Mouse (Mus musculus) midbrain, embryonic 11.5 days (tissue): Measurements from ENCODE around the gene Abl2. TPM values are rescaled to one million over a fixed set of nuclear protein-coding genes. Genes with fewer than 3 reads are reported as not detected.

Experiments used
- ATAC-seq: fragments of 200-750 bp; cut with Nextera tagmentation; 2 replicates; pipeline ENCODE4 v1.8.0; 2017; ENCODE audit warnings: moderate TSS enrichment, moderate library complexity; ENCODE audit not compliant: low FRiP score
- DNase-seq: peaks from one replicate; pipeline ENCODE4 v3.0.0; 2015; ENCODE audit warnings: low spot score; ENCODE audit errors: missing footprints
- H3K27ac ChIP-seq: fragments of 300-500 bp; sonication (generic); 2 replicates; pipeline ENCODE4 v1.5.1; 2014; ENCODE audit warnings: low read depth, low read length
- H3K27me3 ChIP-seq: fragments of 300-500 bp; sonication (generic); 2 replicates; pipeline ENCODE4 v1.6.1; 2014; ENCODE audit warnings: mild to moderate bottlenecking, low read length, moderate library complexity, mixed read lengths; ENCODE audit not compliant: control insufficient read depth, insufficient read depth
- H3K36me3 ChIP-seq: fragments of 300-500 bp; sonication (generic); 2 replicates; pipeline ENCODE4 v1.6.1; 2014; ENCODE audit warnings: mild to moderate bottlenecking, low read length, moderate library complexity, mixed read lengths; ENCODE audit not compliant: control insufficient read depth, insufficient read depth
- H3K4me1 ChIP-seq: fragments of 300-500 bp; sonication (generic); 2 replicates; pipeline ENCODE4 v1.6.1; 2014; ENCODE audit warnings: low read length; ENCODE audit not compliant: control insufficient read depth, insufficient read depth
- H3K4me2 ChIP-seq: fragments of 300-500 bp; sonication (generic); 2 replicates; pipeline ENCODE4 v1.6.1; 2014; ENCODE audit warnings: mild to moderate bottlenecking, moderate library complexity
- H3K4me3 ChIP-seq: fragments of 300-500 bp; sonication (generic); 2 replicates; pipeline ENCODE4 v1.5.1; 2014; ENCODE audit warnings: low read depth, low read length
- H3K9ac ChIP-seq: fragments of 300-500 bp; sonication (generic); 2 replicates; pipeline ENCODE4 v1.6.1; 2014; ENCODE audit warnings: low read length
- H3K9me3 ChIP-seq: fragments of 300-500 bp; sonication (generic); 2 replicates; pipeline ENCODE4 v1.6.1; 2016; ENCODE audit warnings: low read length; ENCODE audit not compliant: control insufficient read depth
- WGBS: fragments of 180-500 bp; shearing (Covaris S2); extraction: QIAGEN DNeasy Blood & Tissue Kit; methylation state at CpG from one replicate; pipeline ENCODE4 v1.1.7; 2014; 5-methylcytosine and 5-hydroxymethylcytosine counted together
- polyA plus RNA-seq: library from polyadenylated mRNA; unstranded; fragments of >200 nt; fragmentation: Nextera tagmentation; extraction: Ambion mirVana; gene quantifications from 2 replicates; pipeline ENCODE4 v1.2.1, GENCODE M21; 2014

The Abl2 gene
- polyA plus RNA-seq, 1 experiment from 2014 or later: 4.9 TPM

GRCm38 (mm10) chr1:156569615-156570014 is 11.0 kb downstream of the Abl2 start:
- no peak overlapping the region for H3K4me3 ChIP-seq
- H3K9me3 ChIP-seq: no peaks in the 10 kb centered on the region
- 92% methylated on average over 4 of the region's 4 CpGs for WGBS
- no peaks in the 10 kb centered on the region for H3K36me3 ChIP-seq
- H3K4me2 ChIP-seq: no peak overlapping the region
- ATAC-seq (no peak), DNase-seq (no peak)
- H3K4me1 ChIP-seq: no peaks in the 10 kb centered on the region
- no peaks in the 10 kb centered on the region for H3K27me3 ChIP-seq
- no peak overlapping the region for H3K27ac ChIP-seq
- no peak overlapping the region for H3K9ac ChIP-seq

GRCm38 (mm10) chr1:156572952-156573351 is 14.4 kb downstream of the Abl2 start:
- Histone ChIP-seq H3K36me3 (no peaks in the 10 kb centered on the region), H3K27me3 (no peaks in the 10 kb centered on the region), H3K4me1 (no peaks in the 10 kb centered on the region), H3K9ac (no peak overlapping the region), H3K9me3 (no peaks in the 10 kb centered on the region), H3K4me3 (no peak overlapping the region), H3K27ac (no peak overlapping the region), H3K4me2 (no peak overlapping the region)
- 86% methylated on average over 4 of the region's 4 CpGs for WGBS
- DNase-seq (no peak), ATAC-seq (no peak)

DNA sequence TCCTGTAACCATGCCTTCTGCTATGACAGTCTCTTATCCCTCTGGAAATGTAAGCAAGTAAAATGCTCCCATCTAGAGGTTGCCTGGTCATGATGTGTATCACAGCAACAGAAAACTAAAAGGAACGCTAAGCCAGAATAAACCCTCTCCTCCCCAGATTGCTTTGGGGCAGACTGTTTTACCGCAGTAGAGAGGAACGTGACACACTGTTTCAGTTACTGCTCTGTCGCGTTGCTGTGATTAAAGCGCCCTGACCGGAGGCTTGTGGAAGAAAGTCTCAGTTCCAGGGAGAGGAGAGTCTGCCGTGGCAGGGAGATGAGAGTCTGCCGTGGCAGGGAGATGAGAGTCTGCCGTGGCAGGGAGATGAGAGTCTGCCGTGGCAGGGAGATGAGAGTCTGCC is 22.6 kb downstream of the Abl2 start:
- H3K4me3 ChIP-seq: no peak overlapping the region
- 85% methylated on average over 11 of the region's 11 CpGs for WGBS
- no peaks in the 10 kb centered on the region for H3K9me3 ChIP-seq
- no peaks in the 10 kb centered on the region for H3K4me1 ChIP-seq
- H3K4me2 ChIP-seq: no peak overlapping the region
- DNase-seq (no peak), ATAC-seq (no peak)
- no peak overlapping the region for H3K27ac ChIP-seq
- H3K27me3 ChIP-seq: no peaks in the 10 kb centered on the region
- no peak overlapping the region for H3K9ac ChIP-seq
- H3K36me3 ChIP-seq: no peaks in the 10 kb centered on the region

DNA sequence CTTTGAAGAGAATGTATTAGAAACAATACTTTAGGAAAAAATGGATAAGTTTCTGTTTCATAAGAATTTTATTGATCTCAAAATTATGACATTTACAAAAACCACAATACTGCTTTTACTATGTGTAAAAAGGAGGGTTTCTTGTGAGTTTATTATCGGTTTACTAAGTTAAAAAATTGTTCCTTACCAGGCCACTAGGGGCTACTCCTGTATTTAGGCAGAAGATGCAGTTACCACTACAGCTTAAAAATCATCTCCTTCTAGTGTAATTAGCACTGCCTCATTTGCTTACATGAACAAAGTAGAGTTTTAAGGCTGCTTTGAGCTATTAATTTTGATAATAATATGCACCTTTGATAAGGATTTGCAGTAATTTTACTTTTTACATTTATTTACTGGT is 25.6 kb downstream of the Abl2 start:
- DNase-seq (no peak), ATAC-seq (no peak)
- Histone ChIP-seq H3K4me1 (no peaks in the 10 kb centered on the region), H3K36me3 (no peaks in the 10 kb centered on the region), H3K4me3 (no peak overlapping the region), H3K4me2 (no peak overlapping the region), H3K27ac (no peak overlapping the region), H3K27me3 (no peaks in the 10 kb centered on the region), H3K9me3 (no peaks in the 10 kb centered on the region), H3K9ac (no peak overlapping the region)
- 78% methylated on average over 1 of the region's 1 CpGs for whole genome bisulfite sequencing

DNA sequence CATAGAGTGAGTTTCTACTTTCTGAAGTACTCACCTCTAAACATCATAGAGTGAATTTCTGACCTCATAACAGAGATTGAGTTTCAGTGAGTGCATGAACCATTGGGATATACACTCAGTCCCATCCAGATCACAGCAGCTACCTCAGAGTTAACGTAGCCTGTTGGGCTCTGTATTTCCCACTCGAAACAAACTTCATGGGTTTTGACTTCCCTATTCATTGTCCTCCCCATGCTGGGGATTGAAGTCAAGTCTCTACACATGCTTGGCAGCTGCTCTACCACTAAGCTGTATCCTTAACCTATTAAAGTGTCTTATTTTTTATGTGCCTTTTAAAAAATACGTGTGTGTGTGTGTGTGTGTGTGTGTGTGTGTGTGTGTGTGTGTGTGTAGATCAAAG is 26.9 kb downstream of the Abl2 start:
- H3K27me3 ChIP-seq: no peaks in the 10 kb centered on the region
- H3K27ac ChIP-seq: no peak overlapping the region
- H3K4me1 ChIP-seq: no peaks in the 10 kb centered on the region
- no peak for ATAC-seq
- DNase-seq: no peak
- no peaks in the 10 kb centered on the region for H3K9me3 ChIP-seq
- 70% methylated on average over 3 of the region's 3 CpGs for WGBS
- no peaks in the 10 kb centered on the region for H3K36me3 ChIP-seq
- no peak overlapping the region for H3K4me2 ChIP-seq
- H3K4me3 ChIP-seq: no peak overlapping the region
- H3K9ac ChIP-seq: no peak overlapping the region

DNA sequence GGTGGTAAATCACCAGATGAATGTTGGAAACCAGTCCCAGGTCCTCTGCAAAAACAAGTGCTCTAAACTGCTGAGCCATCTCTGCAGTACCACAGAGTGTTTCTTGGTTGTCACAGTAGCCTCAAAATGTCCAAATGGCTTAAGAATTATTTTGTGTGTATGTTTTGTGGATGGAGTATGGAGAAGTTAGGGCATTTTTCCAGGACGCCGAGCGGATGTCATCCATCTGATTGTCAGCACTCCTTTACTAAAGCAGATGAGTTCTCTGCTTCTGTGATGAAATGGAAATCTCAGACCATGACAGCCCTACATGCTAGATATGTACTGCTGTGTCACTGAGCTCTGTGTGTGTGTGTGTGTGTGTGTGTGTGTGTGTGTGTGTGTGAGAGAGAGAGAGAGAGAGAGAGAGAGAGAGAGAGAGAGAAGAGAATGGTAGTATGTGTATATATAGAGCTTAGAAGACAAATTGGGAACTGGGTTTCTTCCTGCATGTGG is 31.3 kb downstream of the Abl2 start:
- H3K36me3 ChIP-seq: no peaks in the 10 kb centered on the region
- H3K9me3 ChIP-seq: no peaks in the 10 kb centered on the region
- 95% methylated on average over 3 of the region's 3 CpGs for WGBS
- DNase-seq (no peak), ATAC-seq (no peak)
- H3K4me3 ChIP-seq: no peak overlapping the region
- H3K27ac ChIP-seq: no peak overlapping the region
- H3K4me1 ChIP-seq: no peaks in the 10 kb centered on the region
- H3K9ac ChIP-seq: no peak overlapping the region
- no peaks in the 10 kb centered on the region for H3K27me3 ChIP-seq
- H3K4me2 ChIP-seq: no peak overlapping the region

DNA sequence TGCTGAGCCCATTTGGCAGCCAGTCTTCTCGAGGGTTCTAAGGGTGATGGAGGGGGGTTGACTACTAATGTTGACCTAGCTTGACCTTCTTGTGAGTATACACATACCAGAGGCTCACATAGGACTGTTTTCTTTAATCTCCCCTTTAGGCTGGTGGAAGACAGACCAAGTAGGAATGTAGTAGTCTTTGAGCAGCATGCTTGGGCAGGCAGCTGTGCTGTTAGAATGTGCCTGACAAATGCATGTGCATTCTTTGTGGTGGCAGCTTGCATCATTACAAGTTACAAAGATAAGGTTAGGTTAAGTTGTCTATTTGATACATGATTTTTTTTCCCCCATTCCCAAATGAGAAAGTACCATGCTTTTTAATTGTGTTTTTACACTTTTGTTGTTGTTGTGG is 31.8 kb downstream of the Abl2 start:
- H3K4me1 ChIP-seq: no peaks in the 10 kb centered on the region
- no peaks in the 10 kb centered on the region for H3K27me3 ChIP-seq
- no peak overlapping the region for H3K27ac ChIP-seq
- WGBS: 7% methylated on average over 1 of the region's 1 CpGs
- H3K4me3 ChIP-seq: no peak overlapping the region
- ATAC-seq (no peak), DNase-seq (no peak)
- no peak overlapping the region for H3K9ac ChIP-seq
- no peak overlapping the region for H3K4me2 ChIP-seq
- no peaks in the 10 kb centered on the region for H3K36me3 ChIP-seq
- H3K9me3 ChIP-seq: no peaks in the 10 kb centered on the region

DNA sequence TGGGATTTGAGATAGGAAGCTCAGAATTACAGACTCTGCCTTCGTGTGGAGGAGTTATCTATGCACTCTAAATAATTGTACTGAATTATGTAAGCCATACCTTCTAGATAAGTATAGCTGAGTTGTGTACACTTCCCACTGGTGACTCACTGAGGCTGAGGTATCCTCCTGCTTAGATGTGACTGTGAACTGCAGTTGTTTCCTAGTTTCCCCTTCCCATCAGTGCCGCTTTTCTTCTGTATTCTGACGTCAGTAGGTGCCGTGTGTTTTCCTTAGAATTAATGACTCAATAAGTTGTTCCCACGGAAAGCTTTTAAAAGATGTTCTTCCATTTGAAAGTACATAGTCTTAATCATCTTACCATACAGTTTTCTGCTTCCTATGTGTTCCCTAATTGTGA is 34.7 kb downstream of the Abl2 start:
- H3K4me2 ChIP-seq: no peak overlapping the region
- no peak for ATAC-seq
- H3K4me1 ChIP-seq: no peaks in the 10 kb centered on the region
- WGBS: 89% methylated on average over 5 of the region's 5 CpGs
- no peak overlapping the region for H3K4me3 ChIP-seq
- H3K36me3 ChIP-seq: no peaks in the 10 kb centered on the region
- no peaks in the 10 kb centered on the region for H3K27me3 ChIP-seq
- no peak overlapping the region for H3K27ac ChIP-seq
- no peaks in the 10 kb centered on the region for H3K9me3 ChIP-seq
- no peak for DNase-seq
- no peak overlapping the region for H3K9ac ChIP-seq

DNA sequence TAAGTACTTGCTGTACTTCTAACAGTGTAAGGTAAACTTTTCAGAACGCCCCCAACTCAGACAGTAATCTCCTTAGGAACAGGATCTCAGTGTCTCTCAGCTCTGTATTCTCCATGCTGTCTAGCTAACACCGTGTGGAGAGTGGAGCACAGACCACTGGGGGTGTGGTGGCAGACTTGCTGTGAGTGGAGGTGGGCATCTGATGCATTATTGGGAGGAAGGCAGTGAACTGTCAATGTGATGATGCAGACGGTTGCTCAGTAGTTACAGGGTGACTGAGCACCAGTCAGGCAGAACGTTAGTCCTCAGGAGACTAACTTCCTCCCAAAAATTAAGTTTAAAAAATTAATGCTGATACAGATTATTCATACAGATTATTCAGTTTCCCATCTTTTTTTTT is 38.5 kb downstream of the Abl2 start:
- Histone ChIP-seq H3K27ac (no peak overlapping the region), H3K4me3 (no peak overlapping the region), H3K36me3 (no peaks in the 10 kb centered on the region), H3K4me2 (no peak overlapping the region), H3K27me3 (no peaks in the 10 kb centered on the region), H3K4me1 (no peaks in the 10 kb centered on the region), H3K9me3 (no peaks in the 10 kb centered on the region), H3K9ac (no peak overlapping the region)
- no peak for DNase-seq
- 87% methylated on average over 4 of the region's 4 CpGs for WGBS
- no peak for ATAC-seq

- Histone ChIP-seq H3K4me1 (no peaks in the 10 kb centered on the region), H3K9ac (no peak overlapping the region), H3K9me3 (no peaks in the 10 kb centered on the region), H3K27me3 (no peaks in the 10 kb centered on the region), H3K36me3 (no peaks in the 10 kb centered on the region), H3K4me3 (no peak overlapping the region), H3K27ac (no peak overlapping the region), H3K4me2 (no peak overlapping the region)
- 81% methylated on average over 3 of the region's 3 CpGs for WGBS
- DNase-seq (no peak), ATAC-seq (no peak)
Observed at GRCm38 (mm10) chr1:156602545-156602944, 44.0 kb downstream of the Abl2 start.
